Mouse (Mus musculus): ENCODE data around the gene Ablim1. TPM values are rescaled to one million over a fixed set of nuclear protein-coding genes. Genes with fewer than 3 reads are reported as not detected.

The Ablim1 gene
- polyA plus RNA-seq, 1 experiment from 2014 or later = 30.2 TPM

GRCm38 (mm10) chr19:57333356-57333755 is 18.6 kb upstream of the Ablim1 start:
- ATAC-seq (replicated peaks; ENCODE audit: low FRiP score, low TSS enrichment, low read depth) (no peak), DNase-seq (ENCODE audit: low spot score) (no peak)
- Histone ChIP-seq H3K36me3 (ENCODE audit: control insufficient read depth, insufficient read depth, low read length) (no peaks in the 10 kb centered on the region), H3K4me3 (ENCODE audit: low read depth, low read length) (no peak overlapping the region), H3K9me3 (ENCODE audit: control insufficient read depth, low read length) (no peaks in the 10 kb centered on the region), H3K4me1 (replicated peaks; ENCODE audit: control insufficient read depth, insufficient read depth, low read length) (no peaks in the 10 kb centered on the region; the same call in 1 of the 2 replicates), H3K4me2 (ENCODE audit: low read length) (no peak overlapping the region), H3K27ac (ENCODE audit: low read depth) (no peak overlapping the region), H3K27me3 (replicated peaks; ENCODE audit: control insufficient read depth, insufficient read depth, low read length) (no peaks in the 10 kb centered on the region), H3K9ac (ENCODE audit: low read length) (no peak overlapping the region)
- 84% methylated on average over 4 of the region's 4 CpGs for WGBS

GRCm38 (mm10) chr19:57331237-57331636 is 16.5 kb upstream of the Ablim1 start:
- ATAC-seq (replicated peaks; ENCODE audit: low FRiP score, low TSS enrichment, low read depth) = no peak
- H3K36me3 ChIP-seq (ENCODE audit: control insufficient read depth, insufficient read depth, low read length) = no peaks in the 10 kb centered on the region
- WGBS = 88% methylated on average over 6 of the region's 6 CpGs
- no peak overlapping the region for H3K27ac ChIP-seq (ENCODE audit: low read depth)
- H3K4me1 ChIP-seq (replicated peaks; ENCODE audit: control insufficient read depth, insufficient read depth, low read length) = no peaks in the 10 kb centered on the region; the same call in 1 of the 2 replicates
- no peak overlapping the region for H3K4me3 ChIP-seq (ENCODE audit: low read depth, low read length)
- DNase-seq (ENCODE audit: low spot score) = no peak
- H3K9ac ChIP-seq (ENCODE audit: low read length) = no peak overlapping the region
- H3K9me3 ChIP-seq (ENCODE audit: control insufficient read depth, low read length) = no peaks in the 10 kb centered on the region
- no peaks in the 10 kb centered on the region for H3K27me3 ChIP-seq (replicated peaks; ENCODE audit: control insufficient read depth, insufficient read depth, low read length)
- H3K4me2 ChIP-seq (ENCODE audit: low read length) = no peak overlapping the region

- H3K9ac ChIP-seq (ENCODE audit: low read length) = no peak overlapping the region
- no peaks in the 10 kb centered on the region; the same call in 1 of the 2 replicates for H3K4me1 ChIP-seq (replicated peaks; ENCODE audit: control insufficient read depth, insufficient read depth, low read length)
- no peaks in the 10 kb centered on the region for H3K9me3 ChIP-seq (ENCODE audit: control insufficient read depth, low read length)
- H3K36me3 ChIP-seq (ENCODE audit: control insufficient read depth, insufficient read depth, low read length) = no peaks in the 10 kb centered on the region
- no peak overlapping the region for H3K27ac ChIP-seq (ENCODE audit: low read depth)
- H3K4me2 ChIP-seq (ENCODE audit: low read length) = no peak overlapping the region
- DNase-seq (ENCODE audit: low spot score) (no peak), ATAC-seq (replicated peaks; ENCODE audit: low FRiP score, low TSS enrichment, low read depth) (no peak)
- H3K4me3 ChIP-seq (ENCODE audit: low read depth, low read length) = no peak overlapping the region
- WGBS = 76% methylated on average over 11 of the region's 11 CpGs
- no peaks in the 10 kb centered on the region for H3K27me3 ChIP-seq (replicated peaks; ENCODE audit: control insufficient read depth, insufficient read depth, low read length)
These were observed 15.6 kb upstream of the Ablim1 start for GRCm38 (mm10) chr19:57330309-57330708.

- Histone ChIP-seq H3K4me2 (ENCODE audit: low read length) (no peak overlapping the region), H3K36me3 (ENCODE audit: control insufficient read depth, insufficient read depth, low read length) (no peaks in the 10 kb centered on the region), H3K4me3 (ENCODE audit: low read depth, low read length) (no peak overlapping the region), H3K27me3 (replicated peaks; ENCODE audit: control insufficient read depth, insufficient read depth, low read length) (no peaks in the 10 kb centered on the region), H3K27ac (ENCODE audit: low read depth) (no peak overlapping the region), H3K9ac (ENCODE audit: low read length) (no peak overlapping the region), H3K4me1 (replicated peaks; ENCODE audit: control insufficient read depth, insufficient read depth, low read length) (no peaks in the 10 kb centered on the region), H3K9me3 (ENCODE audit: control insufficient read depth, low read length) (no peaks in the 10 kb centered on the region)
- DNase-seq (ENCODE audit: low spot score) (no peak), ATAC-seq (replicated peaks; ENCODE audit: low FRiP score, low TSS enrichment, low read depth) (no peak)
- 59% methylated on average over 12 of the region's 12 CpGs for WGBS
These were observed 14.1 kb upstream of the Ablim1 start for GRCm38 (mm10) chr19:57328792-57329191.

GRCm38 (mm10) chr19:57328269-57328668 is 13.6 kb upstream of the Ablim1 start:
- Histone ChIP-seq H3K27me3 (replicated peaks; ENCODE audit: control insufficient read depth, insufficient read depth, low read length) (no peaks in the 10 kb centered on the region), H3K4me2 (ENCODE audit: low read length) (no peak overlapping the region), H3K9me3 (ENCODE audit: control insufficient read depth, low read length) (no peaks in the 10 kb centered on the region), H3K27ac (ENCODE audit: low read depth) (no peak overlapping the region), H3K4me1 (replicated peaks; ENCODE audit: control insufficient read depth, insufficient read depth, low read length) (no peaks in the 10 kb centered on the region), H3K4me3 (ENCODE audit: low read depth, low read length) (no peak overlapping the region), H3K9ac (ENCODE audit: low read length) (no peak overlapping the region), H3K36me3 (ENCODE audit: control insufficient read depth, insufficient read depth, low read length) (no peaks in the 10 kb centered on the region)
- WGBS = 98% methylated on average over 7 of the region's 7 CpGs
- ATAC-seq (replicated peaks; ENCODE audit: low FRiP score, low TSS enrichment, low read depth) (no peak), DNase-seq (ENCODE audit: low spot score) (no peak)

GRCm38 (mm10) chr19:57327679-57328078 is 13.0 kb upstream of the Ablim1 start:
- no peak overlapping the region for H3K9ac ChIP-seq (ENCODE audit: low read length)
- H3K4me2 ChIP-seq (ENCODE audit: low read length) = no peak overlapping the region
- no peaks in the 10 kb centered on the region for H3K4me1 ChIP-seq (replicated peaks; ENCODE audit: control insufficient read depth, insufficient read depth, low read length)
- no peaks in the 10 kb centered on the region for H3K27me3 ChIP-seq (replicated peaks; ENCODE audit: control insufficient read depth, insufficient read depth, low read length)
- H3K4me3 ChIP-seq (ENCODE audit: low read depth, low read length) = no peak overlapping the region
- no peaks in the 10 kb centered on the region for H3K36me3 ChIP-seq (ENCODE audit: control insufficient read depth, insufficient read depth, low read length)
- H3K27ac ChIP-seq (ENCODE audit: low read depth) = no peak overlapping the region
- no peak for DNase-seq (ENCODE audit: low spot score)
- no peak for ATAC-seq (replicated peaks; ENCODE audit: low FRiP score, low TSS enrichment, low read depth)
- H3K9me3 ChIP-seq (ENCODE audit: control insufficient read depth, low read length) = no peaks in the 10 kb centered on the region

- peak; percentile 83 for DNase-seq (ENCODE audit: low spot score)
- H3K4me2 ChIP-seq (ENCODE audit: low read length) = no peak overlapping the region
- no peaks in the 10 kb centered on the region for H3K4me1 ChIP-seq (replicated peaks; ENCODE audit: control insufficient read depth, insufficient read depth, low read length)
- H3K27ac ChIP-seq (ENCODE audit: low read depth) = no peak overlapping the region
- H3K27me3 ChIP-seq (replicated peaks; ENCODE audit: control insufficient read depth, insufficient read depth, low read length) = no peaks in the 10 kb centered on the region
- no peaks in the 10 kb centered on the region for H3K9me3 ChIP-seq (ENCODE audit: control insufficient read depth, low read length)
- no peak overlapping the region for H3K9ac ChIP-seq (ENCODE audit: low read length)
- WGBS = 28% methylated on average over 7 of the region's 7 CpGs
- no peak for ATAC-seq (replicated peaks; ENCODE audit: low FRiP score, low TSS enrichment, low read depth)
- H3K36me3 ChIP-seq (ENCODE audit: control insufficient read depth, insufficient read depth, low read length) = no peaks in the 10 kb centered on the region
- H3K4me3 ChIP-seq (ENCODE audit: low read depth, low read length) = no peak overlapping the region
These were observed 11.1 kb upstream of the Ablim1 start for GRCm38 (mm10) chr19:57325748-57326300.

GRCm38 (mm10) chr19:57323087-57323486 is 8.4 kb upstream of the Ablim1 start:
- Histone ChIP-seq H3K27ac (ENCODE audit: low read depth) (no peak overlapping the region), H3K4me3 (ENCODE audit: low read depth, low read length) (no peak overlapping the region), H3K9ac (ENCODE audit: low read length) (no peak overlapping the region), H3K36me3 (ENCODE audit: control insufficient read depth, insufficient read depth, low read length) (no peaks in the 10 kb centered on the region), H3K9me3 (ENCODE audit: control insufficient read depth, low read length) (no peaks in the 10 kb centered on the region), H3K4me2 (ENCODE audit: low read length) (no peak overlapping the region), H3K27me3 (replicated peaks; ENCODE audit: control insufficient read depth, insufficient read depth, low read length) (no peaks in the 10 kb centered on the region), H3K4me1 (replicated peaks; ENCODE audit: control insufficient read depth, insufficient read depth, low read length) (no peaks in the 10 kb centered on the region)
- ATAC-seq (replicated peaks; ENCODE audit: low FRiP score, low TSS enrichment, low read depth) (no peak), DNase-seq (ENCODE audit: low spot score) (no peak)
- WGBS = 84% methylated on average over 8 of the region's 8 CpGs

GRCm38 (mm10) chr19:57322491-57322890 is 7.8 kb upstream of the Ablim1 start:
- H3K4me1 ChIP-seq (replicated peaks; ENCODE audit: control insufficient read depth, insufficient read depth, low read length) = no peaks in the 10 kb centered on the region
- WGBS = 78% methylated on average over 4 of the region's 4 CpGs
- H3K36me3 ChIP-seq (ENCODE audit: control insufficient read depth, insufficient read depth, low read length) = no peaks in the 10 kb centered on the region
- ATAC-seq (replicated peaks; ENCODE audit: low FRiP score, low TSS enrichment, low read depth) = no peak
- H3K9ac ChIP-seq (ENCODE audit: low read length) = no peak overlapping the region
- DNase-seq (ENCODE audit: low spot score) = no peak
- H3K4me3 ChIP-seq (ENCODE audit: low read depth, low read length) = no peak overlapping the region
- H3K27ac ChIP-seq (ENCODE audit: low read depth) = no peak overlapping the region
- no peak overlapping the region for H3K4me2 ChIP-seq (ENCODE audit: low read length)
- no peaks in the 10 kb centered on the region for H3K27me3 ChIP-seq (replicated peaks; ENCODE audit: control insufficient read depth, insufficient read depth, low read length)
- H3K9me3 ChIP-seq (ENCODE audit: control insufficient read depth, low read length) = no peaks in the 10 kb centered on the region
